Mouse (Mus musculus) natural killer cell, adult 2 months (primary cell): ENCODE data around the gene Vps37c.

Experiments
- DNase-seq, 2 experiments: peaks; one replicate each; pipeline ENCODE4 v3.0.0; 2022; ENCODE audit warnings: low spot score in 2 of 2

The Vps37c gene

DNA sequence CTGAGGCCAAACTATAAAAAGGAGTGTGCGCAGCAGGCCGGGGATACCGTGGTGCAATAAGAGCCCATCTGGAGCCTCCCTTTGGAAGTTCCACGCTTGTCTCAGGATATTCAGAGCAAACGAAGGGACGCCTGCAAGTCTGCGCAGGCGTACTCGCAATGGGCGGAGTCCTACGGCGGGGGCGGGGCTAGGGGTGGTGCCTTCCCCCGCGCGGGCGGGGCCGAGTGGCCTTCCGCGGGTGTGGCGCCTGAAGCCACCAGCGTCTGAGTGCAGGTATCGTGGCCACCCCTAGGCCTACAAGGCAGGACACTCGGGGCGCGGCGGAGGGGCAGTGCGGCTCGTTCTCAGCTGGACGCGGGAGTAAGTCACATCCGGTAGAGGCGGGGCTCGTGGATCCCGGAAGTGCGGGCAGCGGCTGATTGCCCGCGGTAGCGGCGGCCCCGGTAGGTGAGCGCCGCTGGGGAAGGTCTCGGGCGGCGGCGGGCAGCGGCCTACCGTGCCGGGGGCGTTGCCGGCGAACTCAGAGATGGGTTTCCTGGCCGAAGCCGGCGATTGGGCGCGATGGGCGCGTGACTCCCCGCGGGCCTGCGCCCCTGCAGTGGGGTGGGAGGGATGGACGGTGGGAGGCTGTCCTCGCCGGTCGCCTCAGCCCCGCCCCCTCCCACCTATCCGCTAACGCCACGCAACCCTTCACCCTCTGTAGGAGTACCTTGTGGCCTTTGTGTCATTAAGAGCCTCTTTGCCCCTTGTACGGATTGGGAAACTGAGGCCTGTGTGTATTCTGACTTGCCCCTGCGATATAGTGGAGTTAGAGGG lies at the start of gene Vps37c:
Gene Vps37c, plus strand, starts transcription at position 199 of the 816 bp plus-strand sequence.
- peak; percentile 92 for DNase-seq

DNA sequence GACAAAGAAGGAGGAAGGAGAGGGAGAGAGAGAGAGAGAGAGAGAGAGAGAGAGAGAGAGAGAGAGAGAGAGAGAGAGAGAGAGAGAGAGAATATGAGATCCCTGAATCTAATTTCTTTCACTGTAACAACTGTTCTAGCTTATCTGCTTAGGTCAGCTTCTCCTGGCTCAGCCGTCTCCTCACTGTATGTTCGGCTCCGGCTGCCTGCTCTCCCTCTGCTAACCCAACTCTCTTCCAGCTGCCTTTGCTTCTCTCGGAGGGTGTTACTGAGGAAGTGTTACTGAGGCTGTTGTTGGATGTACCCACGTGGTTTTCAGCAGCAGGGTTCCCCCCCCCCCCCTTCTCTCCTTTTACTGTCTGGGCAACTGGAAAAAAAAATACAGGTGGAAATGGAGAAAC lies 48.5 kb upstream of the Vps37c start:
- no peak for DNase-seq

DNA sequence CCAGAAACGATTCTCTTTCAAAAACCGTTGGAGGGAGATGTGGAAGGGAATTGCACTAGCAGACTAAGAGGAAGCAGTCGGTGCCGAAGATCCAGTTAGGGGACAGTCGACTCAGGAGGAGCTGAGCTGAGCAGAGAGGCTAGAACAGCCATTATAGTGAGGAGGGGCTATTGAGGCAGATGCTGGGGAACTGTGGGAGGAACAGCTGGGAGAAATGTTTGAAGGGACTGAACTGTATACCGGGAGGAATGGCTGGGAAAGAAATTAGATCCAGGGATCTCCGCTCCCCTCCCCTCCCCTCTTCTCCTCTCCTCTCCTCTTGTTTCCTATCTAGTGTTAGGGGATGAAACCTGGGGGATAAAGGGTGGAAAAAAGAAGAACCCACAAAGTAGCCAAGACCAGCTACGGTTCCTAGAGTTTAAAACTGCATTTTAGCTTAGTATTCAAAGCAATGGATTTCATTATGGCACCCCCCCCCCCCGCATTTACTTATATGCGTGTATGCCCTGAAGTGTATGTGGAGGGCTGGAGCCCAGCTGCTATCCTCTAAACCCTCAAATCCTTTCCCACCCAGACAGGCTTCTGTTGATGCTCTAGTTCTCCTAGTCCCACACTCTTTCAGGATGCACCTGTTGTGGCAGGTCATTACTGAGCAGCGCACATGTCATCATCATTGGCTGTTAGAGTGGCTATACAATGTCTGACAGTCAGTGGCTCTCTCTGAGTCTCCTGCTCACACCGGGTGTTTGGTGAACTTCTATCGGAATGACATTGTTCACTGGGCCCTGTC lies 47.8 kb upstream of the Vps37c start:
- DNase-seq, result no peak

DNA sequence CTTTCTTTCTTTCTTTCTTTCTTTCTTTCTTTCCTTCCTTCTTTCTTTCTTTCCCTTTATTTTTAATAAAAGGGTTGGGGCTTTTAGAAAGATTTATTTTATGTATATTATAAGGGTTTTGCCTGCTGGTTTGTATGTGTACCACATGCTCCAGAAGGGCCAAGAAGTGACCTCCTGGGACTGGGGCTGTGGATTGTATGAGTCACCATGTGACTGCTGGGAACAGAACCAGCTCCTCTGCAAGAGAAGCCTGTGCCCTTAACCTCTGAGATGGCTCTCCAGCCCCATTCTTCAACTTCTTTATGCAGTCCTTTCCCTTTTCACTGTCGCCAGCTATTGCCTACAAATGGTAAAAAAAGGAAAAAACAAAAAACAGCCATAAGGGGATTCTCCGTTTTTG lies 42.9 kb upstream of the Vps37c start:
- no peak for DNase-seq

DNA sequence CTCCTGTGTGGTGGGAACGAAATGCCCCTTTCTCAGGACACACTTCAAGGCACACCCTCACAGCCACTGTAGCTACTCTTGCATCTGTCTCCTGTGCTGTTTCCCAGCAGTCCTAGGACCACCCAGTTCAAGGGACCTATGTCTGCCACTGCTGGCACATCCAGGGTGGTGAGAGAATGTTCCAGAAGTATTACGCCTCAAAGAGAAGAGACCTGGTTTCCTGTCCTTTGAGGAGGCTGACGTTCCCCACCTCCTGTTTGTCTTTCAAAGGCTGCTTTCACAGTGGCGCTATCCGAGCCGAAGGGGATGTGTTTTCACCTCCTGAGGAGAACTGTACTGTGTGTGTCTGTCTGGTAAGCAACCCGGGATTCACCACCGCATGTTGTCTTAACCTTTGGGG lies 40.4 kb upstream of the Vps37c start:
- DNase-seq, result no peak

DNA sequence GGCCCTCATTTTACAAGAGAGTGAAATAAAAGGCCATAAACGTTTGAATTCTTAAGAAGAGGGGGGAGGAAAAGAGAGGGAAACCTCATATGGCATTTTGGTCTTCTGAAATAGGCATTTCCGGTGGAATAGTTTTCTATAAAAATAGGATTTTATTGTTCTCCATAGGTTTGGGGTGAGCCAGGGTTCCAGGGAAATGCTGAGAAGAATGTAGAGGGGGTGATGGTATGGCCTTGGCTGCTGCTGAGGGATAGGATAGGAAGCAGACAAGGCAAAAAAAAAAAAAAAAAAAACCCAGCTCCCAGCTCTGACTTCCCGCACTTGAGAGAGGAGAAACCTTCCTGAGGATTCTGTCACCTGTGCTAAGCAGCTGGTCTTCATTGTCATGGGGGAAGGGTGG lies 32.5 kb upstream of the Vps37c start:
- DNase-seq, result no peak

DNA sequence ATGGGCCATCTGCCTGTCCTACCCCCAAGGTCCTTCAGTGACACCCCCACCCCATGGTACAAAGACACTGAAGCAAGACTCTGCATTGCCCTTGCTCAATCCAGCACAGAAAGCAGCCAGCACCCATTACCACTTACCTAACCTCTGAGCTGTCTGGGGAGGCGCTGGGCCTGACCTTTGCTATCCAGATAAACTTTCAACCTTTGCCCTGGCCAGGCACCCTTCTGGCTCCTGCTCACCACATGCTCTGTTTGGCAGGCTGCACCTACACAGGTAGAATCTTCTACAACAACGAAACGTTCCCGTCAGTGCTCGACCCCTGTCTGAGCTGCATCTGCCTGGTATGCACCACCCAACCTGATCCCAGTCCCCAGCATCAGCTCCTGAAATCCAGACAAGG lies 30.8 kb upstream of the Vps37c start:
- no peak for DNase-seq

DNA sequence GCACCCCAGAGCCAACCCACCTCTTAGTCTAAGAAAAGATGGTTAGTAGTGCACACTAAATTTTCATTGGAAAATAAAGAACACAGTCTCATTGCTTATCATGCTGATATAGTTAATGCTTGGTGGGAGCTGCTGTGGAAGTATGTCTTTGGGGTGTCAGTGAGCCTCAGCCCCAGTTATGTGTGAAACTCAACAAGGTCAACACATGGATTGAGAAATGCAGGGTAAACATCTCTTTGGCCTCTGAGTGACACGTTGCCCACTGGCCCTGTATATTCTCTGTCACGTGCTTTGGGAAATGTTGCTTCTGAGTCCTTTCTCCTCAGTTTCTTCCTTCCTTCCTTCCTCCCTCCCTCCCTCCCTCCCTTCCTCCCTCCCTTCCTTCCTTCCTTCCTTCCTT lies 30.1 kb upstream of the Vps37c start:
- DNase-seq, result no peak

DNA sequence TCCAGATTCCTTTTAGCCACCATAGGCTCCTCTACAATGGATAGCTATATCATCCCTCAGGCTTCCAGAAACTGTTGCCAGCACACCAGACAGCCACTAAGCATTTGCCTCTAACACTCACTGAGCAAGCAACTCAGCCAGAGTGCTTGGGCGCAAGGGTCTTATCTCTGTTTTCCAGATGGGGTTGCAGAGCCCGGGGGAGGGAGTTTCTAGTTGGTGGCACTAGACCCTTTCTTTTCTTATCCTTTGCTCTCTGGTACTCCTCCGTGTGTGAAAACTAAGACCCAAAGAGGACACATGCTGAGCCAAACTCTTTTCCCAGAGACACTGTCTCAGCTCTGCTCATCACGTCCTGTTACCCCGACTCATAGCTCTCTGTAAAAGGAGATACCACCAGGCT lies 27.2 kb upstream of the Vps37c start:
- no peak for DNase-seq

DNA sequence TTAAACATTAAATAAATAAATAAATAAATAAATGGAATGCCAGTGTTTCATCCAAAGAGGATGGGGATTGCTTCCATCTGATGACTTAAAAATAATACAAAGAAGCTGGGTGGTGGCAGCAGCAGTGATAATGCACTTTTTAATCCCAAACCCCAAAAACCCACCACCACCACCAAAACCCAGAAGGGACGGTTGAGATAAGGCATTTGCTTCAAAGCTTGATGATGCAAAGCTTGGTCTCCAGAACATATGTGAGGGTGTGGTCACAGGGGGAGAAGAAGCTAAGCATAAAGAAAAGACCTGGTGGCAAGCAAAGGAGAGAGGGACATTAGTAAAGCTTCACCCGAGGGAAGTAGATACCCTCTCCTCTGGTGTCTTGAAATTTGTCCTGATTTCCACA lies 26.6 kb upstream of the Vps37c start:
- DNase-seq, result no peak

DNA sequence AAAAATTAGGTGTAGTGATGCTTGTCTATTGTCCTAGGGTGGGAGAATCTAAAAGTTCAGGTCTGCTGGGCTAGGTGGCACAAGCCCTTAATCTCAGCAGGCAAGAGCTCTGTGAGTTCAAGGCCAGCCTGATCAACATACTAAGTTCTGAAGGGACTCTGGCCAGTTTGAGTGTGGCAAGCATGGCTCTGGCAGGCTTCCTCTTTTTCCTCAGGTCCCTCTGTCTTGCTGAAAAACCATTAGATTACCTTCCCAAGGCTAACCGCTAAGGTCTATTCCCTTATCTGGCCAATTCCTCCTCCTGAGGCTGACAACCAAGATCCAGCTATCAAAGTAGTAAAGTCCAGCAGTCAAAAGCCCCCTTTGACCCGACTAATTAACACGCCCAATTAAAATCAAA lies 25.9 kb upstream of the Vps37c start:
- no peak for DNase-seq

DNA sequence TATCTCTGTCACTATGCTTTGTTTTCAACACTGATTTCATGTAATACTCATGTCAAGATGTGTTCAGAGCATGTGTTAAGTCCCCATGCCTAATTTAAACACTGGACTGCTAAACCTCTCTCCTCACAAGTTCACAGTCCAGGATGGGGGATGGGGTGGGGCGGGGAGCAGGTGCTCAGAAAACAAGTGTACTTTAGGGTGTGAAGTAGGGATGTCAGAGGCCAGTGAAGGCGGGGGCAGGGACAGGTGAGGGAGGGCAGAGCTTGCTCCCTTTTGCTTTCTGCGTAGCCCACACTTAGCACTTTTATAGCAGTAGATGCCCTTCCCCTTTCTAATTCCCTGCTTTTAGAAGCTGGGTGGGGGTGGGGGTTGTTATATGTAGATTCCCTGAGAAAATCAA lies 23.4 kb upstream of the Vps37c start:
- no peak for DNase-seq

DNA sequence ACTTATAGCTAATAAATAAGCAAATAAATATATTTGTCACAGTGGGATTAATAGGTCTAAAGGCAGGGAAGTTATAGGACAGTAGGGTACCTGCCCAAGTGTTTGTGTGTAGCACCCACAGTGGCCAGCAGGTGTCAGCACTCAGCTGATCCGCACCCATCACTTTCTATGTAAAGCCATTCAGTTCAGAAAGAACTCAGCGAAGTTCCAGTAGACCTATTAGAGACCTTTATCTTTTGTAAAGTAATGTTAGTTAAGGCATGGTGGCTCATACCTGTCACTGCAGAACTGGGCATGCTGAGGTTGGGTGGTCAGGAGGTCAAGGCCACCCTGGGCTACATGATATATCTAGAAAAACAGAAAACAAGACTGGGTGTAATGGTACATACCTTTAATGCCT lies 23.0 kb upstream of the Vps37c start:
- DNase-seq, result peak; percentile 25 to 57

DNA sequence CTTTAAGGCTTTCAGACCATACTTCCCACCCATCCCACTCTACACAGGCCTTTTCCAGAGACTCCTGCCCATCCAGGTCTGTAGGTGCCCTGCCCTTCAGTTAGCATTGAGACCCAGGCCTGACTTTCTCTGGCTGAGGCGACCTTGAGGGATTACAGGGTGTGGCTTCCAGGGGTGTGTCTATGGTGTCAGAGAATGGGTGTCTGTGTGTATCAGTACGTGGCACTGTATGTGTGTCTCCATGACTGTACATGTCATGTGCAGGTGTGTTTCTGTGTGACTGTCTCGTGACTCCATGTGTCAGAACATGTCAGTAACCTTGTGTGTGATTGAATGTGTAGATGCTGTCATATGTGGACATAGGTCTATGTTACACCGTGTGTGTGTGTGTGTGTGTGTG lies 17.2 kb upstream of the Vps37c start:
- no peak for DNase-seq

DNA sequence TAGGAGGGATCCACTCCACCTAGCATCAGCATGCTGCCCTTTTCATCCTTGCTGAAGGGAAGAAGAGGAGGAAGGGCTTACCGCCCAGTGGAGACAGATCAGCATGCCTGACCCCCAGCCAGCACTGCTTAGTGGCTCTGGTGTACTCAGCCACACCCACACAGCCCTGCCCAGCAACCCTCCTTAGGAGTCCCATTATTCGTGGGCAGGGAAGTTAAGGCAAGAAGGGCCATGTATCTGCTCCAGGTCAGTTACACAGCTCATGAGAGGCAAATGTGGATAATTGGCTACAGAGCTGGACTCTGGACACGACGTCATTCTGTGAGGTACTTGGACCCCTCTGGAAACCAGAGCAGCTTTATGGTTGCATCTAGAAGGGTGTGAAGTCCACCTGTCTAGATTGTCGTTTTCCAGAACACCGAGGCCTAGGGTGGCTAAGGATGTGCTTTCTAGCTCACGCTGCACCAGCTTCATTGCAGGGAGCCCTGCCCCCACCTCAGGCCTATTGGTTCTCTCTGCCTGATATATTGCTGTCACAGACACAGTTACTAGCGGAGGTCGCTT lies 16.6 kb upstream of the Vps37c start:
- DNase-seq, result no peak

DNA sequence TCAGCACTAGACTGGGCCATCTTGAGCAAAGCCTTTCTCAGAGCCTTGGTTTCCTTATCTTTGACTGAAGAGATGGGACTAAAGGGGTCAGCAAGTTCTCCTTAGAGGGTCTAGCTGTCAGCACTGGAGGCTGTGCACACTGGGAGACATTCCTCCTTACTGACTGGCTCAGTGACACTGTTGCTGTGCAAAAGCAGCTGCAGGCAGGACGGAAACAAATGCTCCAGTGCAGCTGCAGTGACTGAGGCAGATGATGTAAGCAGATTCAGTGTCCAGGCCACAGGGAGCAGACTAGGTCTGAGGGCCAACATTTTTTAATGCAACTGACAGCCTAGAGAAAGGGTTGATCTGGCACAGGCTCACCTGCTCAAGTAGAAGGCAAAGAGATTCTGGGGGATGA lies 15.3 kb upstream of the Vps37c start:
- DNase-seq, result no peak

DNA sequence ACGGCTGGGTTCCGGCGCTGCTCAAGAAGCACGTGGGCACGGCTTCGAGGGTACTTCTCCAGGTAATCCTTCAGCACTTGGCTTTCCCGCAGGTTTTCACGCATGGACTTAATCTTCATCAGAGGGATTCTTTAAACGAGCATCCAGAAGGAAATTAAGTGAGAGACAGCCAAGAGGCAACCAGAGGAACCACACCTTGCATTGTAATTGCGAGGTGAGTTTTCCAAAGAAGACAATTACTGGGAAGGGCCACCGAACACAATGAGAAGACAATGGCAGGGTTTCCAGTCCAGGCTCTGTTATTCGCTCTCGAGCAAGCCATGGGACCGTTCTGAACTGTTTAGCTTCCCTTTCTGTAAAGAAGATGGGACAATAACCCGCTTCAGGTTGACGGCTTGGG lies 11.9 kb upstream of the Vps37c start:
- no peak for DNase-seq

DNA sequence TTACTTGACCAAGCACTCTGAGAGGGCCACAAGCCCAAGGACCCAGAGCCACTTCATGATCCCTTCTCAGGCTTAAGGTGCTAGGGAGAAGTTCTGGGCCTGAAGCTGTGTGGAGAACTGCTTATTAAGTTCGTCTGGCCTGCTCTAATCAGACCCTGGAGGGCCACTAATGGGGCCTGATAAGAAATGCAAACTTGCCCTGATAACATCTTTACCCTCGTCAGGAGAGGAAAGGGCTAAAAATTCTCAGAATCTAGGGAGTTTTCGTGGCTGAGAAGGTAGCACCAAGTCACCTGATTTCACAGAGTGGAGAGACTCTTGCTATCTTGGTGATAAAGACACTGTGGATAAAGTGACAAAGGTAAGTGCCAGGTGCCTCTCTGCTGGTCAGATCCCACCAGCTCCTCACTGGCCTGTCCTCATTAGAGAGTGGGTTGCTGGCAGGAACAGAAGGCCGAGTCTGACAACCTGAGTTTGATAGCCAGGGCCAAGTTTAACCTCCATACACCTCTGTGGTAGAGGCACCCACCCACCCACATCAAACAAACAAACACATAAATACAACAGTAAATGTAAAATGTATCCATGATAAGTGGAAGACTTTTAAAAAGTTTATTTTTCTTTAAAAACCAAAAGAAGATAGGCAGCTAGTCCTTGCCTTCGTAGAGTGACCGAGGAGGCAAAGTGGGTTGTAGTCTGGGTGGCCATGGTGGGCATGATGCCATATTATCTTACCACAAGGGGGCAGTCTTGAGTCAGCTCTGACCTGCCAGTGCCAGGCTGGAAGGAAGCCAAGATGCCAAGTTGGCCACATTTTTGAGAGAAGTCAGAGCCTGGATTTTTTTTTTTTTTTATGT lies 10.4 kb upstream of the Vps37c start, which contains the start of gene Pga5:
Gene Pga5, minus strand, starts transcription at position 157 of the 857 bp plus-strand sequence.
- peak; percentile 64 to 73 for DNase-seq

DNA sequence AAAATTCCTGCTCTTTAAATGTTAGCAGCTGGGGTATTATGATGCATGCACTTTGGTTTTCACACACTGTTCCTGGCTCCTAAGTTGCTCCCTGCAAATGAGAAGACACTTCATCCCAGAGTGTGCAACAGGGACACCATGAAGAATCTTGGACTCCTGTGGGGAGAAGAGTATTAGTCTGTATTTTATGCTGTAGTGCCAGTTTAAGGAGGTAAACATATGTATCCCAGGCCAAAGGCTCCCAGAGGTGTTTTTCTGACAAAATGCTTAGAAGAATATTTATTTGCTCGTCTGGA lies 9.8 kb upstream of the Vps37c start:
- DNase-seq, result no peak

DNA sequence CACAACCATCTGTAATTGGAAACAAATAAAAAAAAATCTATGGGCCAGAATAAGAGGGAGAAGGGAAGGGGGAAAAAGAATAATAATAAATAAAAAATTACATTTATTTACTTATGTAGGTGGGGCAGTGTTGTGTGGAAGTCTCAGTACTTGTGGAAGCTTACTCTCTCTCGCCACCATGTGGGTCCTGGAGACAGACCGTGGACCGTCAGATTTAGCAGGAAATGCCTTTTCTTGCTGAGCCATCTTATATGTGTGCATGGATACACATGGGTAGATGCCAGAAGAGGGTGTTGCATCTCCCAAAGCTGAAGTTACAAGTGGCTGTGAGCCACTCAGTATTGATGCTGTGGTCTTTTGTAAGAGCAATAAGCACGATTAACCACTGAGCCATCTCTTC lies 7.0 kb upstream of the Vps37c start:
- DNase-seq, result no peak

DNA sequence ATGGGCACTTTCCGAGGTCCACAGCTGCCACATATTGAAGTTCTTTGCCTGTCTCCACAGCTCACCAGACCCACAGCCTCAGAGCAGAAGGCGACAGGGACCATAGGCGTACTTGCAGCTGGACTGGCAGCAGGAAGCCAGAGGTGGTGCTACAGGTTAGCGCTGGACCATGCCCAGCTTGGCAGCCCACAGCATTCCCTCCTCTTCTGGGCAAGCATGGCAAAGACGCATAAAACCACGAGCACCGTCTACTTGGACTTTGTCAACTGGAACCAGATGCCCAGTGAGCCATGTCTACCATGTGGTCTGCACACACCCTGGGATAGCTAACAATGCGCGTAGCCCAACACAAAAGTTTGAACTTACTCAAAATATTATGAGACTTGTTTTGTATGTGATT lies 3.5 kb upstream of the Vps37c start:
- no peak for DNase-seq

DNA sequence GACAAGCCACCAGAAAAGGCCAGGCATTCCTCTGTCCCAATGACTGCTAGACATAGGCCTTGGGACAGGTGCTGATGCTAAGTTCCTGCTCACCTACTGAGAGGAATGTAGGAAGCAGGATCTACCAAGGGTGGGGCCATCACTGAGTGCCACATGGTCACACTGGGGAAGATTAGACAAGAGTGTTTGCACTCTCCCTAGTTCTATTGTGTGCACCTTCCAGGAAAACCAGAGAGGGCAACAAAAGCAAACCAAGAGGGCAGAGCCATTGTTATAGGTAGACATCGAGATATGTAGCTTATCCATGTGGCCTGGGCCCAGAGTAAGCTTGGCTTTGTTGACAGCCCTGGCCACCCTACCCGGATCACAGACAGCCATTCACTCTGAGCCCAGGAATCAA lies 2.8 kb upstream of the Vps37c start:
- DNase-seq, result no peak
